Mouse (Mus musculus) urinary bladder, postnatal 36 days (tissue): ENCODE data around the gene Cox7b.
"Not testable (repeated sequence)": the region's sequence is repeated elsewhere in the genome, so short reads cannot be mapped to it uniquely, and the experiment has no call there.

Source experiments
- DNase-seq, 2 experiments: peaks; one replicate each; pipeline ENCODE4 v3.0.0; 2022; ENCODE audit warnings: low spot score in 2 of 2, mixed read lengths in 1 of 2

Gene Cox7b

DNA sequence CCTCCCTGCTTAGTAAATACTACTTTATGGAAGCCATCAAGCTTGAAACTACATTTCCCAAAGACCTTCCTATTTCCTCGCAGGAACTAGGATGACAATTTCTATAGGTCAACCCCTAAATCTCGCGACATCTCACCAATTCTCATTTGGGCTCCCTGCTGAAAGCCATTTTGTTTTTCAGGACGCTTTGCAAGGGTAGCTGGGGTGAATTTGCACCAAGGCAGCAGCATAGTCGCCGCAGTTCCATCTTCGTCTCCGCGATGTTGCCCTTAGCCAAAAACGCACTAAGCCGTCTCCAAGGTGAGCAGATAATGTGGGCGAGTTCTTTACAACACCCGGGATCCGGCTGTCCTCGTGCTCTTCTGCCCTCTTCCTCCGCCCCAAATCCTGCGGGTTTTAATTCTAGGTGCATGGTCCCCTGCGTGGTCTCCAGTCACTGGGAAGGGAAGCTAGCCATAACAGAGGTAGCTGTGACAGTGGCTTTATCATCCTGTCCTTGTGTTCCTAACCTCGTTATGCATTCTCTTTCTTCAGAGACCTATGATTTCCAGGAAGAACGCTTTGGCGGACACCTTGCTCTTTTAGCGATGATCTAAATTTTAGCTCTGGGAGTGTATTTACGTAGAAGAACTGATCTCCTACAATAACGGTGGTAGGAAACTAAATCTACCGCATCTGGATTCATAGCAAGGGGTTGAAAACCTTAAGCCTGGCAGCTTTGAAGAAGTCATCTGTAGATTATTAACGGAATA is at the start of gene Cox7b:
Gene Cox7b, plus strand, starts transcription at position 130 of the 752 bp plus-strand sequence.
- peak; percentile 55 to 57 for DNase-seq

- DNase-seq = no peak
Observed at GRCm38 (mm10) chrX:106001605-106002004, 13.9 kb upstream of the Cox7b start.

GRCm38 (mm10) chrX:106010762-106011161 is 4.7 kb upstream of the Cox7b start:
- DNase-seq = no peak

GRCm38 (mm10) chrX:106011465-106012159 is 3.9 kb upstream of the Cox7b start, which contains the start of gene Magt1:
Gene Magt1, minus strand, starts transcription at chrX:106011906.
- peak; percentile 74 to 86 for DNase-seq

DNA sequence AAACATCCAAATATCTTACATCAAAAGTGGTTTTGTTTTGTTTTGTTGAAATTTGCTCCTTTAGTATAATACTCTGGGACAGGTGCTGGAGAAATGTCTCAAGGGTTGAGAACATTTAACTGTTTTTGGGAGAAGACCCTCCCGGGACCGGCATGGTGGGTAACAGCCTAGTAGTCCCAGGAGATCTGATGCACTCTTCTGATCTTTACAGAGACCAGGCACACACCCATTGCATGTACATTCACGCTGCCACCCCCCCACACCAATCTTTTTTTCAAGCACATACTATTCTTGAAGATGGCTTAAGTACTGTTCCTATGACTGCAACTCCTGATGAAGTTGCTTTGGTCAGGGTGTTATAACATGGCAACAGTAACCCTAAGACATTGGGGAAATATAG is 2.9 kb upstream of the Cox7b start:
- DNase-seq = no peak

GRCm38 (mm10) chrX:106013217-106013616 is 2.3 kb upstream of the Cox7b start:
- DNase-seq = peak; percentile 2 to 11

- not testable (repeated sequence) for DNase-seq
Observed at GRCm38 (mm10) chrX:106014741-106015377, 641 bp upstream of the Cox7b start.

DNA sequence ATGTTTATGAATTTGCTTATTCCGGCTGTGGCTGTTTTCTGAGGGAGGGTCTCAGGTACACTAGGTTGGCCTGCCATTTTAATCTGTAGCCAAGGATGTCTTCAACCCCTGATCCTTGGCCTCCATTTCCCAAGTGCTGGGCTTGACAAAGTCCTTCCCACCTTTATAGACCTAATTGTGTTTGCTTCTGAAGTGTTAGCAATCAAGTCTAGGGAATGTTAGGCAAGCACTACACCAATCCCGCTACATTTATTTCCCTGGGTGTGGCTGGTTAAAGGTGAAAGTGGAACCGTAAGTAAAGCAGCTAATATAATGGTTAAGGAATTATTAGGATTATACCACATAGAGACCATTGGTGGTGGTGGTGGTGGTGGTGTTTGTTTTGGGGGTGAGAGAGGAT is 1.6 kb downstream of the Cox7b start:
- DNase-seq = no peak

DNA sequence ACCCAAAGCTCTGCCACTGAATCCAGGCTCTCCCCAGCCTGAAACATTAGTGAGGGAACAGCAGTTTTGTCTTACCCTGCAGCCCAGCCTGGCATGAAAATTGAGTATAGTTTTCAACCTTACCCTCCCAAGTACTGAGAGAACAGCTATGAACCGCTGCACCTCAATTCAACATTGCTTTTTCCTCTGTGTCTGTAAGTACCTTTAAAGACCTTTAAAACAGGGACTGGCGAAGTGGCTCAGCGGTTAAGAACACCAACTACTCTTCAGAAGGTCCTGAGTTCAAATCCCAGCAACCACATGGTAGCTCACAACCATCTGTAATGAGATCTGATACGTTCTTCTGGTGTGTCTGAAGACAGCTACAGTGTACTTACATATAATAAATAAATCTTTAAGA is 2.0 kb downstream of the Cox7b start:
- no peak for DNase-seq

GRCm38 (mm10) chrX:106026418-106027342 is 11.2 kb downstream of the Cox7b start, which contains the start of gene Atp7a:
Gene Atp7a, plus strand, starts transcription at chrX:106027276.
- DNase-seq = peak; percentile 81 to 88

- no peak for DNase-seq
Observed at GRCm38 (mm10) chrX:106027343-106027674, 11.8 kb downstream of the Cox7b start.

DNA sequence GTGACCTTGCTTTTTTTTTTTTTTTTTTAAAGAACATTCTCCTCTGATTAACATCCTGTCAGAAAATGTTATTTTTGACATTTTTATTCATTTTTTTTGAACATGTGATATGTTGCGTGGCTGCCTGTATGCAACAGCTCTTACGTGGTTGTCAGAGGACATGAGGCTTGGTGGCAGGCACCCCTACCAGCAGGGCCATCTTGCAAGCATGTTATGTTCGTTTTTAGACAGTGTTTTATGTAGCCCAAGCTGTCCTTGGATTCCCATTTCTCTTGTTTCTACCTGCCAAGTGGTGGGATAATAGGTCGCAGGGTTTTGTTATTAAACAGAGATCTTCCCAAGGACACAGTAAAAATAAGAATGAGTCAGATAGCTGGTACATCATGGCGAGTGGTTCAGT is 14.7 kb downstream of the Cox7b start:
- no peak for DNase-seq

DNA sequence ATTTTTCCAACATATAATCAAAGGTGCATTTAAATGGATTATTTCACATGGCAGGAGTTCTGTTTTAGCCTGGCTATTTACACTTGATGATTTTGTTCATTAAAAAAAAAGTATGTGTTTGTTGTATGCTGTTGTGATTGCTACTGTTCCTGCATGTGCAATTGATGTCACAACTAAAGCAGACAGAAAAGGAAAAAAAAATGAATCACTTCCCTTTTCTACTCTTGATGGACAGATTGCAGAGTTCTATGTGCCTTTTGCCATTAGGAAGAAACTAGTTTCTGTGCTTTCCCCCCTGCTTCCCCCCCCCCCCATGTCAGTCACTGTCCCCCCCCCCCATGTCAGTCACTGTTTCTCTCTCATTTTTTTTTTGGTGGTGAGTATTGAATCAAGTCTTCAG is 15.6 kb downstream of the Cox7b start:
- DNase-seq = no peak

DNA sequence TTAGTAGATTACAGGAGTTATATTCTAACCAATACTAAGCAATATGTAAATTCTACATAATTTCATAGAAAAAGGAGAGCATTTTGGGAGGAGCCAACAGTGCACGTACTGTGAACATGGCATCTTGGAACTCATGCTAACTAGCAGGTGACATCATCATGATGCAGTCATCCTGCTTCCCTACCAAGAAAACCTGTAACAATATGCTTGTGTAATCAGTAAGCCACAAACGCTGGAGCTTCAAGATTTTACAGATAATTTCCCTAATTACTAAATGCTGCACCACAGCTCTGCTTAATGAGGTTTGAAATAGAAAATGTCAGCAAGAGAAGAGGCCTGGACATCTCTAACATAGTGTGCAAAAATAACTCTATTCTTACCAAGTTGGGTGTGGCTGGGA is 20.2 kb downstream of the Cox7b start:
- no peak for DNase-seq

DNA sequence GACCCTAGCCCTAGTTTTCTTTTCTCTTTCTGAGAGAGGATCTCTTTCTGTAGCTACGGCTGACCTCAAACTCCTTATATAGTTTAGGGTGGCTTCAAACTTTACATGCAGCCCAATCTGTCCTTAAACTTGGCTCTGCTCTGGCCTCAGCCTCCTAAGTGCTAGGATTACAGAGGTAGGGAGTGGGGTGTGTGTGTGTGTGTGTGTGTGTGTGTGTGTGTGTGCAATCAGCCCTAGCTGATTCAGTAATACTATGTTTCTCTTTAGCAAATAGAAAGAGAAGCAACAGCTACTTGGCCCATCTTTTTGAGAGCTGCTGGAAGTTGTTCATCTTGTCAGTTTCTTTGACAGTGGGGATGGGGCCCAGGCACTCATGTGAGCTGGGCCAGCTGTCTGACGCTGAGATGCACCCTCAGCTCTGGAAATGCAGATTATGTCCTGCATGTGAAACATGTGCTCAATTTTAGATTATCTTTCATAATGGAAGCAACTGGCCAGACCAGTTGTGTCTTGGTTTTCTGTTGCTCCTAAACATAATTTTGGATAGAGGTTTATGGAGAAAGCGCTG is 21.8 kb downstream of the Cox7b start:
- no peak for DNase-seq

- peak in 1 of 2 experiments; percentile 3 for DNase-seq
Observed at GRCm38 (mm10) chrX:106043863-106044617, 28.5 kb downstream of the Cox7b start.

- DNase-seq = no peak
Observed at GRCm38 (mm10) chrX:106045455-106045854, 30.0 kb downstream of the Cox7b start.

GRCm38 (mm10) chrX:106045928-106046327 is 30.4 kb downstream of the Cox7b start:
- DNase-seq = no peak

DNA sequence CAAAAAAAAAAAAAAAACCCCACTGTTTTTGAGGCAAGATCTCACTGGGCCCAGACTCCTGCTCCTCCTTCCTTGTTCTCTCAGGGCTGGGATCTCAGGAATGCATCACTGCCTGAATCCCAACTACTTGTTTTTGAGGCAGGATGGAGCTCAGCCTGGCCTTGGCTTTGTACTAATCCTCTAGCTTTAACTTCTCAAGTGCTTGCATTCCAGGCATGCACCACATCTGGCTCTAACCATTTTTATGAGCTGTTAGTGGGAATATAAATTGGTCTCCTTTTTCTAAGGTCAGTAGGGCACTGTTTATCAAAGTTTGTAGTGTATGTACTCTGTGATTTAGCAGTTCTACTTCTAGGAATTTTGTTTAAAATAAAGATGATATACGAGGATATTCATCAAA is 32.7 kb downstream of the Cox7b start:
- no peak for DNase-seq
